Mouse (Mus musculus) embryonic facial prominence, embryonic 10.5 days (tissue): ENCODE measurements at regions not wholly inside any gene's neighbourhood (a gene's known extent, or its start where the extent isn't known, plus 50 kb on each side); places are given as distances from the start of the nearest gene placed in this dataset.
A peak's percentile ranks its signal among the peaks of the same experiment; 100 is the strongest.
"Not testable (repeated sequence)": the region's sequence is repeated elsewhere in the genome, so short reads cannot be mapped to it uniquely, and the experiment has no call there.

ENCODE experiments used
- DNase-seq: peaks from one replicate; pipeline ENCODE4 v3.0.0-alpha.2; 2017; ENCODE audit warnings: low spot score
- H3K27ac ChIP-seq: fragments of 300-500 bp; sonication (generic); replicated peaks from 2 replicates; pipeline ENCODE4 v1.5.1; 2016; ENCODE audit warnings: mild to moderate bottlenecking
- H3K27me3 ChIP-seq: fragments of 300-500 bp; sonication (generic); replicated peaks from 2 replicates; pipeline ENCODE4 v1.6.1; 2016; ENCODE audit warnings: low read depth, mild to moderate bottlenecking; ENCODE audit not compliant: poor library complexity, severe bottlenecking
- H3K36me3 ChIP-seq: fragments of 300-500 bp; sonication (generic); replicated peaks from 2 replicates; pipeline ENCODE4 v1.6.1; 2016; ENCODE audit warnings: mild to moderate bottlenecking, moderate library complexity
- H3K4me1 ChIP-seq: fragments of 300-500 bp; sonication (generic); 2 replicates; pipeline ENCODE4 v1.6.1; 2016
- H3K4me3 ChIP-seq: fragments of 300-500 bp; sonication (generic); 2 replicates; pipeline ENCODE4 v1.5.1; 2016; ENCODE audit warnings: mild to moderate bottlenecking, moderate library complexity
- H3K9me3 ChIP-seq: fragments of 300-500 bp; sonication (generic); 2 replicates; pipeline ENCODE4 v1.6.1; 2016; ENCODE audit warnings: mild to moderate bottlenecking
- WGBS: fragments of 180-500 bp; shearing (Covaris S2); methylation state at CpG from one replicate; pipeline ENCODE4 v1.1.7; 2016; 5-methylcytosine and 5-hydroxymethylcytosine counted together

- not testable (repeated sequence) for H3K27me3 ChIP-seq, H3K4me3 ChIP-seq, H3K4me1 ChIP-seq, DNase-seq, H3K27ac ChIP-seq, H3K9me3 ChIP-seq, H3K36me3 ChIP-seq
- 81% methylated on average over 2 of the region's 2 CpGs for WGBS
Measured at GRCm38 (mm10) chr1:14688041-14688440, 1405.1 kb downstream of the 4930444P10Rik start.

- Histone ChIP-seq H3K36me3 (no peaks in the 10 kb centered on the region), H3K4me1 (peaks cover 3% of the 10 kb centered on the region; the same call in 1 of the 2 replicates), H3K9me3 (no peaks in the 10 kb centered on the region), H3K27ac (no peak overlapping the region), H3K4me3 (no peak overlapping the region), H3K27me3 (no peaks in the 10 kb centered on the region)
- 46% methylated on average over 2 of the region's 2 CpGs for WGBS
- peak; percentile 24 for DNase-seq
Measured at GRCm38 (mm10) chr1:14686172-14686571, 1407.0 kb downstream of the 4930444P10Rik start.

DNA sequence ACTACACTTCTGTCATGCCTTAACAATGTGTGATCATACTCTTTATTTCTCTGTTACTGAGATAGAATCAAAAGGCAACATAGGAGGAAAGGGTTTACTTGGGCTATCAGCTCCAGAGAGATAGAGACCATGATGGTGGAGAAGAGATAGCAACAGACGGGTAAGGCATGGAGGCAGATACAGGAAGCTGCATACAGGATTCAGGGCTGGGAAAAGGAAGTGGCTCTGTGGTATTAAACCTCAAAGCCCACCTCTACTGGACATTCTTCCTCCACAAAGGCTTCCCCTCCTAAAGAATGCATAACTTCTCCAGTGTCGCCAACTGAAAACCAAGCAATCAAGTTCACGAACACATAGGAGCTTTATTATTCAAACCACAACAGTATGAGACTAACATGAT lies 1412.7 kb downstream of the 4930444P10Rik start:
- DNase-seq = no peak
- Histone ChIP-seq H3K9me3 (no peaks in the 10 kb centered on the region), H3K4me3 (no peak overlapping the region), H3K27ac (no peak overlapping the region), H3K4me1 (peaks cover 11% of the 10 kb centered on the region), H3K27me3 (no peaks in the 10 kb centered on the region), H3K36me3 (no peaks in the 10 kb centered on the region)
- 94% methylated on average over 3 of the region's 3 CpGs for WGBS

- 43% methylated on average over 6 of the region's 6 CpGs for WGBS
- no peak overlapping the region for H3K27ac ChIP-seq
- DNase-seq = no peak
- no peaks in the 10 kb centered on the region for H3K27me3 ChIP-seq
- no peaks in the 10 kb centered on the region for H3K36me3 ChIP-seq
- H3K4me3 ChIP-seq = no peak overlapping the region
- H3K4me1 ChIP-seq = peaks cover 4% of the 10 kb centered on the region; the same call in 1 of the 2 replicates
- no peaks in the 10 kb centered on the region for H3K9me3 ChIP-seq
Measured at GRCm38 (mm10) chr1:14672393-14672999, 1420.6 kb downstream of the 4930444P10Rik start.

- Histone ChIP-seq H3K4me3 (no peak overlapping the region), H3K27ac (no peak overlapping the region), H3K9me3 (no peaks in the 10 kb centered on the region), H3K4me1 (no peaks in the 10 kb centered on the region), H3K36me3 (no peaks in the 10 kb centered on the region), H3K27me3 (no peaks in the 10 kb centered on the region)
- DNase-seq = no peak
- WGBS = 86% methylated on average over 6 of the region's 6 CpGs
Measured at GRCm38 (mm10) chr1:14662706-14663312, 1430.3 kb downstream of the 4930444P10Rik start.

- WGBS = 81% methylated on average over 2 of the region's 2 CpGs
Measured at GRCm38 (mm10) chr1:14661854-14662253, 1431.3 kb downstream of the 4930444P10Rik start.

GRCm38 (mm10) chr1:14650346-14650745 lies 1442.8 kb downstream of the 4930444P10Rik start:
- no peak overlapping the region for H3K4me3 ChIP-seq
- H3K27ac ChIP-seq = no peak overlapping the region
- WGBS = 76% methylated on average over 2 of the region's 2 CpGs
- H3K36me3 ChIP-seq = no peaks in the 10 kb centered on the region
- no peaks in the 10 kb centered on the region for H3K9me3 ChIP-seq
- no peaks in the 10 kb centered on the region for H3K27me3 ChIP-seq
- no peak for DNase-seq
- H3K4me1 ChIP-seq = no peaks in the 10 kb centered on the region

More at GRCm38 (mm10) chr1:14661854-14662253, 1431.3 kb downstream of the 4930444P10Rik start:
- no peaks in the 10 kb centered on the region for H3K9me3 ChIP-seq
- H3K27me3 ChIP-seq = no peaks in the 10 kb centered on the region
- no peak overlapping the region for H3K27ac ChIP-seq
- no peak for DNase-seq
- H3K36me3 ChIP-seq = no peaks in the 10 kb centered on the region
- H3K4me3 ChIP-seq = no peak overlapping the region
- no peaks in the 10 kb centered on the region for H3K4me1 ChIP-seq

DNA sequence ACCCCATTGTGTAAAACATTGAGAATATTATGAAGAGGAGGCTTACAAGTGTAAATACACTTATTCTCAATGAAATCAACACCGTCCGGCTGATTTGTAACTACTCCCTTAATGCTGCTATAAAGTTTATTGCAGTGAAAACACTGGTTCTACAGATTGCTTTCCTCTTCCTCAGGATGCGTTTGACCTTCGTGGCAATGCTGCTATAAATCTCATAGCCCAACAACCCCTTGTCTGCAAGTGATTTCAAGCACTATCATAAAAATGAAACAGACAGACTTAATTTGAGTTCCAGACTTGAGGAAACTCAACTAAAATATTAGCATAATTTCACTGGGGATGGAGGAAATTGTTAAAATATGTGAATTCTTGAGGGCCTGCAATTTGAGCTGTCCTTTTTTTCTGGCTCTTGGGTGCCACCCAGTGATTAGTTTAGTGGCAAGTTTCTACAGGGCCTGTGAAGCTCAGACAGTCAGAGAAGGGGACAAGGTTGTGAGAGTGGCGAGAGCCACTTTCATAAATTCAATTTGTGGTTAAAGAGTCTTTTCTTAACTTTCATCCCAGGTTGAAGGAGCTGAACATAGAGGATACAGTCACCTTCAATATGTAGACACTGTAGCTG lies 1457.4 kb downstream of the 4930444P10Rik start:
- H3K9me3 ChIP-seq = no peaks in the 10 kb centered on the region
- peaks cover 16% of the 10 kb centered on the region for H3K4me1 ChIP-seq
- peak; percentile 41 for DNase-seq
- no peak overlapping the region; the same call in 1 of the 2 replicates for H3K27ac ChIP-seq
- no peaks in the 10 kb centered on the region for H3K27me3 ChIP-seq
- WGBS = 51% methylated on average over 5 of the region's 5 CpGs
- H3K36me3 ChIP-seq = no peaks in the 10 kb centered on the region
- H3K4me3 ChIP-seq = no peak overlapping the region

DNA sequence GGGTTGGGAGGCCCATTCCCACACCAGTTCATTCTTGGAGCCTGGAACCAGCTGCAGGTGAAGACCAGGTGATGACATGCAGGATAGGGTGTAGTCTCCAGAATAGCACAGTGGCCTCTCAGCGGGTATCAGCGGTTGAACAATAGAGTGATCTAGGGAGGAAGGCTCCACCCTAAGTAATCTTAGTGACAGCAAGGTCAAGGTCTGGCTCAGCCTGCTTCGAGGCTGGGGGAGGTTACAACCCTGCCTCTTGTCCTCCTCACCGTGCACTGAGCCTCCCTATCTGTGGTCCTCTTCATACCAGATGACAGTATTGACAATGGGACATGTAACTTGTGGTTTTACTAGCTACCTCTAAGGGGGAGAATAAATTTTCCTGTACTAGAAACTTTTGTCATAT lies 1461.1 kb downstream of the 4930444P10Rik start:
- H3K4me1 ChIP-seq = peaks cover 19% of the 10 kb centered on the region
- no peak overlapping the region; the same call in 1 of the 2 replicates for H3K27ac ChIP-seq
- no peaks in the 10 kb centered on the region for H3K9me3 ChIP-seq
- no peaks in the 10 kb centered on the region for H3K27me3 ChIP-seq
- H3K4me3 ChIP-seq = no peak overlapping the region
- DNase-seq = no peak
- no peaks in the 10 kb centered on the region for H3K36me3 ChIP-seq
- WGBS = 47% methylated on average over 4 of the region's 4 CpGs

DNA sequence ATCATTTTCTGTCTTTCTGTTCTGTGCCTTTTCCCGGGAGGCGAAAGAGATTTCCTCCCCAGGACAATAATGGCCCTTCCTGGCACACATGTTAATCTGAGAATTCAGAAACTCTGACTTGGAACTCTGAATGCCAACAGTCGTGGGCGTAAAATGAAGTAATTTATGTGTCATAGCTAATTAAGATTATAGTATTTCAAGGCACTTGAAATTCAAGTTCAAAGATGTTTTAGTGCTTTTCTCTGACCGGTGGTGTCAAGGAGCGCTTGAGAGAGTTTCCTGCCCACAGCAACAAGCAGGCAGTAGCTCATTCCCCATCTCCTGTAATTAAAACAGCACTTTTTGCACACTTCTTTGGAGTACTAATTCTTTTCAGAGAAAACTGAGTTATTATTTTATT lies 1465.9 kb downstream of the 4930444P10Rik start:
- 61% methylated on average over 6 of the region's 6 CpGs for WGBS
- Histone ChIP-seq H3K4me3 (no peak overlapping the region), H3K9me3 (no peaks in the 10 kb centered on the region), H3K4me1 (peaks cover 12% of the 10 kb centered on the region; the same call in 1 of the 2 replicates), H3K36me3 (no peaks in the 10 kb centered on the region), H3K27me3 (no peaks in the 10 kb centered on the region), H3K27ac (no peak overlapping the region)
- DNase-seq = no peak

- no peaks in the 10 kb centered on the region for H3K36me3 ChIP-seq
- DNase-seq = no peak
- H3K27me3 ChIP-seq = no peaks in the 10 kb centered on the region
- H3K27ac ChIP-seq = no peak overlapping the region
- no peaks in the 10 kb centered on the region for H3K9me3 ChIP-seq
- 77% methylated on average over 4 of the region's 4 CpGs for WGBS
- no peak overlapping the region for H3K4me3 ChIP-seq
- H3K4me1 ChIP-seq = peaks cover 10% of the 10 kb centered on the region
Measured at GRCm38 (mm10) chr1:14626685-14627084, 1466.4 kb downstream of the 4930444P10Rik start.

GRCm38 (mm10) chr1:14620922-14621430 lies 1472.1 kb downstream of the 4930444P10Rik start:
- DNase-seq = no peak
- peaks cover 7% of the 10 kb centered on the region; the same call in 1 of the 2 replicates for H3K4me1 ChIP-seq
- H3K27ac ChIP-seq = no peak overlapping the region
- no peaks in the 10 kb centered on the region for H3K27me3 ChIP-seq
- H3K4me3 ChIP-seq = no peak overlapping the region
- H3K36me3 ChIP-seq = no peaks in the 10 kb centered on the region
- WGBS = 66% methylated on average over 5 of the region's 5 CpGs
- H3K9me3 ChIP-seq = no peaks in the 10 kb centered on the region
